Mouse (Mus musculus): ENCODE measurements at regions not wholly inside any gene's neighbourhood (a gene's known extent, or its start where the extent isn't known, plus 50 kb on each side); places are given as distances from the start of the nearest gene placed in this dataset.

DNA sequence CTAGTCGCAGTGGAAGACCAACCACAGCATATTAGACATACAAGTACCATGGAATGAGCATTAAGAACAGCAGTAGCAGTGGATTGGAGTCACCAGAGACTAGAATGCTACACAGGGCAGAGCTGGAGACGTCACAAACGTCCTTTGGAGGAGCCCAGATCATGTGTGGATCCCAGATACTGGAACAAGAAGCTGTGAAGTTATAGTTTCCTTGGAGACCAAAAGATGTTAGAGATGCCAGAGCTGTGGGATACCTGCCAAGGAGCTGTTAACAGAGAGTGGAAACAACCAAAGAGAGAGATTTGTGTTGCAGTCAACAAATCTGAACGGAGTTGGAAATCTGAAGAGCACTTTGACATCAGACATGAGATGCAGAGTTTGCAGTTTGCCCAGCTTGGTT is 523.8 kb upstream of the Dmac1 start:
- 91% methylated on average over 4 of the region's 4 CpGs for WGBS
- H3K9me3 ChIP-seq = no peaks in the 10 kb centered on the region
- H3K27me3 ChIP-seq (ENCODE audit: poor library complexity, severe bottlenecking) = no peaks in the 10 kb centered on the region
- H3K4me3 ChIP-seq = no peak overlapping the region
- no peaks in the 10 kb centered on the region for H3K36me3 ChIP-seq (replicated peaks)
- DNase-seq (ENCODE audit: extremely low spot score, low spot score) = no peak
- no peak overlapping the region for H3K27ac ChIP-seq
- peaks cover 9% of the 10 kb centered on the region for H3K4me1 ChIP-seq

GRCm38 (mm10) chr4:75801156-75801555 is 523.1 kb upstream of the Dmac1 start:
- Histone ChIP-seq H3K36me3 (replicated peaks) (no peaks in the 10 kb centered on the region), H3K4me3 (no peak overlapping the region), H3K27ac (no peak overlapping the region), H3K4me1 (peaks cover 5% of the 10 kb centered on the region), H3K9me3 (no peaks in the 10 kb centered on the region), H3K27me3 (ENCODE audit: poor library complexity, severe bottlenecking) (no peaks in the 10 kb centered on the region)
- 89% methylated on average over 4 of the region's 4 CpGs for WGBS
- DNase-seq (ENCODE audit: extremely low spot score, low spot score) = no peak

DNA sequence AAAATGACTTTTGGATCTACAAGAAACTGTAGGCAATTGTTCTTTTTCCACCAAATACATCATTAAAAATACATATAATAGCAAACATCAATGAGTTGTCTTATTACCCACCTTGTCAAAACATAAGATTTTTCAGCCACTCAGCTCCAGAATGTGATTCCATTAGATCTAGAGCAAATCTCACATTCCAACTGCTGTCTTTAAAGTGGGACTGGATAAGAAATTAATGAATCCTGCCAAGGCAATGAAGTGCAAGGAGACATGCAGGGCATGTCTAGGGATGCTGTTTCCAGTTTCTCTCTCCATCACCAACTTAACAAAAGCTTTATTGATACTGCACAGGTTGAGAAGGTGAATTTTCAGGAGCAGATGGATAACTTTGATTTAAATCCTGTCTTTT is 513.7 kb upstream of the Dmac1 start:
- H3K9me3 ChIP-seq = no peaks in the 10 kb centered on the region
- H3K4me3 ChIP-seq = no peak overlapping the region
- no peak overlapping the region for H3K27ac ChIP-seq
- no peak for DNase-seq (ENCODE audit: extremely low spot score, low spot score)
- no peaks in the 10 kb centered on the region for H3K36me3 ChIP-seq (replicated peaks)
- no peaks in the 10 kb centered on the region for H3K27me3 ChIP-seq (ENCODE audit: poor library complexity, severe bottlenecking)
- H3K4me1 ChIP-seq = 0 out of 2 replicates have a peak, but pooled peaks cover 7% of the 10 kb centered on the region

GRCm38 (mm10) chr4:75790920-75791589 is 513.0 kb upstream of the Dmac1 start:
- Histone ChIP-seq H3K4me3 (no peak overlapping the region), H3K27ac (no peak overlapping the region), H3K27me3 (ENCODE audit: poor library complexity, severe bottlenecking) (no peaks in the 10 kb centered on the region), H3K4me1 (peaks cover 12% of the 10 kb centered on the region), H3K36me3 (replicated peaks) (no peaks in the 10 kb centered on the region), H3K9me3 (no peaks in the 10 kb centered on the region)
- DNase-seq (ENCODE audit: extremely low spot score, low spot score) = no peak
- WGBS = 91% methylated on average over 1 of the region's 1 CpGs

DNA sequence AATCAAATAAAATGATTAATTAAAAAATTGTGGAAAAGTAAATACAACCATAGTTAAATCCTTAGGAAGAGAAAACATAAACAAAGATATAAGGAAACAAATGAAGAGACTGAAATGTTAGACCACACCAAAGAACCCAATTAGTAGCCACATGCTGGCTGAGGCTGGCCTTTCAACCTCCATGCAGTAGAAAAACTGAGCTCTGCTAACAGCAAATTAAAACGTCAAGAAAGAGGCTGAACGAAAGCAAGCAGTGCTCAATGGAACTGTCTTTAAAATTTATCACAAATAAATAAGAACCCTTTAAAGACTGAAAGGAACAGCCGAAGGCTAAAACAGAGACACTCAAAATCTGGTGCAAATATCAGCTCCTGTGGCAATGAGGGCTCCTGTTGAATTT is 509.3 kb upstream of the Dmac1 start:
- Histone ChIP-seq H3K27me3 (ENCODE audit: poor library complexity, severe bottlenecking) (no peaks in the 10 kb centered on the region), H3K4me1 (peaks cover 12% of the 10 kb centered on the region), H3K4me3 (no peak overlapping the region), H3K36me3 (replicated peaks) (no peaks in the 10 kb centered on the region), H3K27ac (no peak overlapping the region), H3K9me3 (no peaks in the 10 kb centered on the region)
- no peak for DNase-seq (ENCODE audit: extremely low spot score, low spot score)
- WGBS = 45% methylated on average over 3 of the region's 3 CpGs

GRCm38 (mm10) chr4:75786391-75786790 is 508.3 kb upstream of the Dmac1 start:
- Histone ChIP-seq H3K27me3 (ENCODE audit: poor library complexity, severe bottlenecking) (no peaks in the 10 kb centered on the region), H3K4me1 (peaks cover 12% of the 10 kb centered on the region), H3K9me3 (no peaks in the 10 kb centered on the region), H3K36me3 (replicated peaks) (no peaks in the 10 kb centered on the region), H3K4me3 (no peak overlapping the region), H3K27ac (no peak overlapping the region)
- no peak for DNase-seq (ENCODE audit: extremely low spot score, low spot score)
- WGBS = 62% methylated on average over 4 of the region's 4 CpGs

DNA sequence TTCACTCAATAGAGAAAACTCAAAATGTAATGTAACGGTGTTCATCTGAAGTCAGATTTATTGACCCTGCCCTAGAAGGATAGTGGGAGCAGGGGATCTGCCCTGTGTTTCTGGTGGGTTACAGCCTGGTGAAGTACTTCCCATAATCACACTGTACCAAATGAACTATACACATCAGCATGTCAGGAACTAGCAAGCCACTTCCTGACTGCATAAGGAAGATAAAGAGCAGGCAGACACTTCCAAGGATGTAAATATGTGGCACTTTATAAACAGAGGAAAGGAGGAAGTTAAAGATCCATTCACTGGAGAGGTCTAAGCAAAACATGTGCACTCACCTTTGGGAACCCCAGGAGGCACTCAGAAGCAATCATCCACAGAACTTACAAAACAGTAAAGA is 501.4 kb upstream of the Dmac1 start:
- WGBS = 89% methylated on average over 1 of the region's 1 CpGs
- no peaks in the 10 kb centered on the region for H3K4me1 ChIP-seq

GRCm38 (mm10) chr4:75764141-75764540 is 486.0 kb upstream of the Dmac1 start:
- Histone ChIP-seq H3K27ac (no peak overlapping the region), H3K4me1 (peaks cover 6% of the 10 kb centered on the region; the same call in 1 of the 2 replicates), H3K9me3 (no peaks in the 10 kb centered on the region), H3K4me3 (no peak overlapping the region), H3K36me3 (replicated peaks) (no peaks in the 10 kb centered on the region), H3K27me3 (ENCODE audit: poor library complexity, severe bottlenecking) (no peaks in the 10 kb centered on the region)
- DNase-seq (ENCODE audit: extremely low spot score, low spot score) = no peak
- WGBS = 21% methylated on average over 1 of the region's 1 CpGs

More for the DNA sequence above, 501.4 kb upstream of the Dmac1 start:
- no peak overlapping the region for H3K27ac ChIP-seq
- H3K36me3 ChIP-seq (replicated peaks) = no peaks in the 10 kb centered on the region
- DNase-seq (ENCODE audit: extremely low spot score, low spot score) = no peak
- no peaks in the 10 kb centered on the region for H3K27me3 ChIP-seq (ENCODE audit: poor library complexity, severe bottlenecking)
- no peaks in the 10 kb centered on the region for H3K9me3 ChIP-seq
- no peak overlapping the region for H3K4me3 ChIP-seq

- DNase-seq (ENCODE audit: extremely low spot score, low spot score) = no peak
- 73% methylated on average over 6 of the region's 6 CpGs for WGBS
- H3K27ac ChIP-seq = no peak overlapping the region
- no peak overlapping the region for H3K4me3 ChIP-seq
- no peaks in the 10 kb centered on the region for H3K27me3 ChIP-seq (ENCODE audit: poor library complexity, severe bottlenecking)
- H3K4me1 ChIP-seq = no peaks in the 10 kb centered on the region
- H3K36me3 ChIP-seq (replicated peaks) = no peaks in the 10 kb centered on the region
- no peaks in the 10 kb centered on the region for H3K9me3 ChIP-seq
Observed at GRCm38 (mm10) chr4:75744605-75745004, 466.5 kb upstream of the Dmac1 start.

DNA sequence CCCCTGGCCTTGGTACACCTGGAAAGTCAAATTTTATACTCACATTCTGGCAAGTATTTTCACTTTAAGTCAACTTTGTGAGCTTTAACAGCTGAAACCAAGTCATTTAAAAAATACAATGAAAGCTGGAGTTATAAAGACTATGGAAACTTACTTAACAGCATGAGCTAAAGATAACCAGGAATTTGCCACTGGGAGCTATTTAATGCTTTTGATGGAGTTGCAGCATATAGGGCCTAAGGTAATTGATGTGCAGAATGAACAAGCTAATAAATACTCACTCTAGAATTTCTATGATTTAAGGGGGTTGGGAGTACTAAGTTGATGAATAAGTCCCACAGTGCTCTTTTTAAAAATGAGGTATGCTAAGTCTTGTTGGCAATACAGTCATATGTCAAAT is 463.5 kb upstream of the Dmac1 start:
- H3K4me1 ChIP-seq = no peaks in the 10 kb centered on the region
- H3K27ac ChIP-seq = no peak overlapping the region
- no peaks in the 10 kb centered on the region for H3K27me3 ChIP-seq (ENCODE audit: poor library complexity, severe bottlenecking)
- no peak for DNase-seq (ENCODE audit: extremely low spot score, low spot score)
- no peaks in the 10 kb centered on the region for H3K9me3 ChIP-seq
- no peak overlapping the region for H3K4me3 ChIP-seq
- no peaks in the 10 kb centered on the region for H3K36me3 ChIP-seq (replicated peaks)

GRCm38 (mm10) chr4:75730798-75731400 is 452.8 kb upstream of the Dmac1 start:
- Histone ChIP-seq H3K27me3 (ENCODE audit: poor library complexity, severe bottlenecking) (no peaks in the 10 kb centered on the region), H3K36me3 (replicated peaks) (no peaks in the 10 kb centered on the region), H3K4me3 (no peak overlapping the region), H3K9me3 (no peaks in the 10 kb centered on the region), H3K27ac (no peak overlapping the region), H3K4me1 (no peaks in the 10 kb centered on the region)
- WGBS = 87% methylated on average over 3 of the region's 3 CpGs
- DNase-seq (ENCODE audit: extremely low spot score, low spot score) = no peak

GRCm38 (mm10) chr4:75714652-75715051 is 436.5 kb upstream of the Dmac1 start:
- WGBS = 96% methylated on average over 3 of the region's 3 CpGs
- Histone ChIP-seq H3K27ac (no peak overlapping the region), H3K27me3 (ENCODE audit: poor library complexity, severe bottlenecking) (no peaks in the 10 kb centered on the region), H3K9me3 (peaks cover 2% of the 10 kb centered on the region; the same call in 1 of the 2 replicates), H3K4me1 (no peaks in the 10 kb centered on the region), H3K4me3 (no peak overlapping the region), H3K36me3 (replicated peaks) (no peaks in the 10 kb centered on the region)
- DNase-seq (ENCODE audit: extremely low spot score, low spot score) = no peak

DNA sequence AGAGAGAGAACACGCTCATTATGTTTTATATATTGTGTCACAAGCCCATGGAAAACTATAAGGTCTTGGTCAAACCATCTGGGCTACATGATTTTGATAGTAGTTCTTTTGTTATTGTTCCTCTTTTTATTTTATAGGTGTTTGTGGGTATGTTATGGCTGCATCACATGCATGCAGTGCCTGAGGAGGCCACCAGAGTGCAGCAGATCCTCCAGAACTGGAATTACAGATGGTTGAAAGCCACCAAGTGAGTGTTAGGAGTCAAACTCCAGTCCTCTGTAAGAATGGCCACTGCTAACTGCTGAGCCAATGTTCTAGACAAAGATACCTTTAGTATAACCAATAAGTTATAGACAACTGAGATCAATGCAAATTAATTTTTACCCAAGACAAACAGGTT is 435.9 kb upstream of the Dmac1 start:
- 89% methylated on average over 1 of the region's 1 CpGs for WGBS
- Histone ChIP-seq H3K4me3 (no peak overlapping the region), H3K9me3 (peaks cover 2% of the 10 kb centered on the region; the same call in 1 of the 2 replicates), H3K36me3 (replicated peaks) (no peaks in the 10 kb centered on the region), H3K27me3 (ENCODE audit: poor library complexity, severe bottlenecking) (no peaks in the 10 kb centered on the region), H3K4me1 (no peaks in the 10 kb centered on the region), H3K27ac (no peak overlapping the region)
- DNase-seq (ENCODE audit: extremely low spot score, low spot score) = no peak
